Mouse (Mus musculus): ENCODE measurements around the gene Mpst. TPM values are rescaled to one million over a fixed set of nuclear protein-coding genes. Genes with fewer than 3 reads are reported as not detected.

Mpst gene
- 2.3 and 3.0 TPM in 2 replicates for polyA plus RNA-seq (2015; fragmentation: Nextera tagmentation; extraction: Ambion mirVana)

DNA sequence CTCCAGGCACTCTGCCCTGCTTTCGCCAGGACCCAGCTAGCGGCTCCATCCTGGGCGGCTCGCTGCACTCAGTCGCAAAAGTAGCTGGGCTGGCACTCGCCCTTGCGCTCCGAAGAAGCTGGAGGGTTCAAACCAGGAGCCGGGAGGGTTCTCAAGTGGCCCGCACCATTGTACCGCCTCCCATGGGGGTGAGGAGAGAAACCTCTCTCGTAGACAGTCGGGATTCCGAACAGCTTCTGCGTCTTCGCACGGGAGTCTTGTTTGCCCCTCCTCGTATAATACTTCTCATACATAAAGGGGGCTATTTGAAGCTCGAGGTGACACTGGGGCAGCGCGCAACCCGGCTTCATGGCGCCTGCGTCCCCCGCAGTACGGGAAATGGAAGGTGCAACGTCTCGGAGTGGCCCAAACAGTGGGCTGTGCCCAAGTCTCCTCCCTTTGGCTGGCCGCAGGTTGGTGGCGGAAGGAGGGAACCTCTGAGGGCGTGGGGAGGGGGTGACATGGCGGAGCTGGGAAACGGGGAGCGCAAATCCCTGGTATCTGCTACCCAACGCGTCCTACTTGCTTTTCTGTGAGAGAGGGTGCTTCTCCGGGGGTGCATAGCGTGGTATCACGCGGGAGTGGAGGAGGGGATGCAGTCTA is at the start of gene Mpst:
Gene Mpst, plus strand, starts transcription at position 124 of the 642 bp plus-strand sequence.
- Histone ChIP-seq H3K9ac (peak within 1 kb of the TSS; percentile 71), H3K9me3 (replicated peaks) (no peaks in the 10 kb centered on the region), H3K4me1 (peaks cover 61% of the 10 kb centered on the region), H3K27me3 (peaks cover 36% of the 10 kb centered on the region), H3K4me3 (peak within 1 kb of the TSS; percentile 64), H3K27ac (peak within 1 kb of the TSS; percentile 97), H3K36me3 (ENCODE audit: poor library complexity, severe bottlenecking) (no peaks in the 10 kb centered on the region), H3K4me2 (peak within 1 kb of the TSS; percentile 85)
- ATAC-seq = peak; percentile 88
- WGBS = under 1% methylated on average over 38 of the region's 40 CpGs

DNA sequence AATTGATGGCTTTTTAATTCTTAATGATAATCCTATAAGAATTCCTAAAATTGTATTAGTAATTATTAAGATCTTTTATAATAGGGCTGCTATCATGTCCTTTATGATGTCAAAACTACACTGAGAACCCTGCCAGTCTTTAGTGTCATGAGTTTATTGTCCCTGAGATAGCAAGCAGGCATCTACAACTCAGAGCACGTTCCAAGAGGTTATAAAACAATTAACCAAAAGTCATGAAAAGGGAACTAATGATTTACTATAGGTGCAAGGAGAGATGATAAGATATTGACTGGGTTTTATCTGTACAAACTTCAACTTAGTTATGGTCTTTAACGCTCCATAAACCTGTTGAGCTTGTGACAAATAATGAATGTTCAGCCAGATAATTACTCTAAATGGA is 40.3 kb upstream of the Mpst start:
- 0 out of 2 replicates have a peak, but pooled peaks cover 6% of the 10 kb centered on the region for H3K9me3 ChIP-seq (replicated peaks)
- peaks cover 34% of the 10 kb centered on the region for H3K27me3 ChIP-seq
- no peak overlapping the region for H3K4me2 ChIP-seq
- 83% methylated on average over 2 of the region's 2 CpGs for WGBS
- ATAC-seq = no peak
- no peaks in the 10 kb centered on the region for H3K4me1 ChIP-seq
- no peak overlapping the region for H3K9ac ChIP-seq
- no peak overlapping the region for H3K4me3 ChIP-seq
- no peak overlapping the region for H3K27ac ChIP-seq
- no peaks in the 10 kb centered on the region for H3K36me3 ChIP-seq (ENCODE audit: poor library complexity, severe bottlenecking)

- no peak for ATAC-seq
- H3K4me3 ChIP-seq = no peak overlapping the region
- H3K27ac ChIP-seq = no peak overlapping the region
- H3K36me3 ChIP-seq (ENCODE audit: poor library complexity, severe bottlenecking) = no peaks in the 10 kb centered on the region
- 86% methylated on average over 8 of the region's 8 CpGs for WGBS
- H3K4me1 ChIP-seq = no peaks in the 10 kb centered on the region
- no peak overlapping the region for H3K9ac ChIP-seq
- H3K9me3 ChIP-seq (replicated peaks) = 0 out of 2 replicates have a peak, but pooled peaks cover 6% of the 10 kb centered on the region
- peaks cover 34% of the 10 kb centered on the region for H3K27me3 ChIP-seq
- H3K4me2 ChIP-seq = no peak overlapping the region
Observed at GRCm38 (mm10) chr15:78366875-78367274, 39.3 kb upstream of the Mpst start.

DNA sequence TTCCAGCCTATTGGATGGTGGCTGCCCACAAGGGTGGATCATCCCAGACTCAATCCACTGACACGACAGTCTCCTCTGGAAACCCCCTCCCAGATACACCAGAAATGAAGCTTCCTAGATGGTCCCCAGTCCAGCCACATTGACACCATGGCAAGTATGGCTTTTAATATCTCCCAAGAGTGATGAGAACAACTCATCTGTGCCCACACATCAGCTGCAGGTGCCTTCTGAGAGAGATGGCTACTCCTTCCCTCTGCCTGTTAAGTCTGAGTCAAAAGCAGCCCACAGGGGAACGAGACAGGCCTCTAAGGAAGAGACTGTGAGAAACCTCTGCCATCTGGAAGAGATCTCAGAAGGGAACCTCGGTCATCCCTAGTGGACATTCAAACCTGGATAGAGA is 38.4 kb upstream of the Mpst start:
- Histone ChIP-seq H3K9ac (no peak overlapping the region), H3K4me2 (no peak overlapping the region), H3K4me3 (no peak overlapping the region), H3K27me3 (peaks cover 34% of the 10 kb centered on the region), H3K4me1 (no peaks in the 10 kb centered on the region), H3K9me3 (replicated peaks) (0 out of 2 replicates have a peak, but pooled peaks cover under 1% of the 10 kb centered on the region), H3K27ac (no peak overlapping the region), H3K36me3 (ENCODE audit: poor library complexity, severe bottlenecking) (no peaks in the 10 kb centered on the region)
- ATAC-seq = no peak
- 75% methylated on average over 3 of the region's 3 CpGs for WGBS

DNA sequence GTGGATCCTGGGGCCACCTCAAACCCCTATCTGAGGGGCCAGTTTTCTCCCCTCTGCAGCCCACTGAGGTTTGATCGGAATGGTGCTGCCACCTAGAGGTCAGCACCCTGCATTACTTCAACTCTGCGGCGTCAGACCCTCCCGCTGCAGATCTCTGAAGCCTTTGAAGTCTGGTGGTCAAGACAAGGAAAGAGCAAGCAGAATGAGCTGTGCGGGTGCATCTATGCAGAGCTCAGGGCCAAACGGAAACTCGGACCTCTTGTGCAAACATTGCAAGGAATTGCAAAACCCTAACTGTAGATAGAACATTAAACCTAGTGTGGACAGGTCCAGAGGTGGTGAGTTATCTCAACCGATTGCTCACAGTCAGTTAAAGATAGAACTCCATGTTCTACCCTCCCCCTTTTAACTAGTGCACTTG is 37.3 kb upstream of the Mpst start:
- no peak overlapping the region for H3K4me3 ChIP-seq
- ATAC-seq = 0 out of 2 replicates have a peak, but pooled peaks have one; percentile 16
- H3K9me3 ChIP-seq (replicated peaks) = no peaks in the 10 kb centered on the region
- peaks cover 34% of the 10 kb centered on the region for H3K27me3 ChIP-seq
- H3K4me2 ChIP-seq = no peak overlapping the region
- WGBS = 13% methylated on average over 8 of the region's 8 CpGs
- H3K27ac ChIP-seq = no peak overlapping the region
- H3K4me1 ChIP-seq = no peaks in the 10 kb centered on the region
- H3K9ac ChIP-seq = no peak overlapping the region
- H3K36me3 ChIP-seq (ENCODE audit: poor library complexity, severe bottlenecking) = no peaks in the 10 kb centered on the region

DNA sequence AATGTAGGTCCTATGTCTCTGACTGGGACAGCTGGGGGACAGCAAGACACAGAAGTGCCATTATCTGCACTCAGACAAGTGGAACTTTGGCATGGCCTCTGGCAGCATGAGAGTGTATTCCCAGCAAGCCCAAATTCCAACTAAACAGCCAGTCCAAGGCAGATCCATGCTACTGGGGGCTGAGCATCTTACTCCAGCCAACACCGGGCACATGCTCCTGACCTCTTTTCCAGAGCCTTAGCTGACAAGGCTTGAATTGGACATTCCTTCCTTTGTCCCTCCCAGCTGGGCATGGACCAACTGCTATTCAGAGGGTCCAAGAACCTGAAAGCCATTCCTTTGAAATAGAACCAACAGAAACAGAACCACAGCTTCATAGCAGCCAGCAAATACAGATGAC is 36.6 kb upstream of the Mpst start:
- no peak overlapping the region for H3K4me3 ChIP-seq
- H3K4me1 ChIP-seq = no peaks in the 10 kb centered on the region
- no peaks in the 10 kb centered on the region for H3K36me3 ChIP-seq (ENCODE audit: poor library complexity, severe bottlenecking)
- no peak overlapping the region for H3K27ac ChIP-seq
- peaks cover 34% of the 10 kb centered on the region for H3K27me3 ChIP-seq
- H3K9ac ChIP-seq = no peak overlapping the region
- no peak overlapping the region for H3K4me2 ChIP-seq
- H3K9me3 ChIP-seq (replicated peaks) = no peaks in the 10 kb centered on the region
- WGBS = 30% methylated on average over 1 of the region's 1 CpGs
- no peak for ATAC-seq

GRCm38 (mm10) chr15:78372796-78373195 is 33.4 kb upstream of the Mpst start:
- ATAC-seq = no peak
- Histone ChIP-seq H3K27ac (no peak overlapping the region), H3K4me2 (no peak overlapping the region), H3K9ac (no peak overlapping the region), H3K4me1 (no peaks in the 10 kb centered on the region), H3K36me3 (ENCODE audit: poor library complexity, severe bottlenecking) (no peaks in the 10 kb centered on the region), H3K4me3 (no peak overlapping the region), H3K27me3 (peaks cover 27% of the 10 kb centered on the region), H3K9me3 (replicated peaks) (no peaks in the 10 kb centered on the region)
- 91% methylated on average over 3 of the region's 3 CpGs for WGBS

- Histone ChIP-seq H3K27ac (no peak overlapping the region), H3K9me3 (replicated peaks) (0 out of 2 replicates have a peak, but pooled peaks cover 1% of the 10 kb centered on the region), H3K4me3 (no peak overlapping the region), H3K9ac (no peak overlapping the region), H3K4me1 (no peaks in the 10 kb centered on the region), H3K4me2 (no peak overlapping the region), H3K36me3 (ENCODE audit: poor library complexity, severe bottlenecking) (no peaks in the 10 kb centered on the region), H3K27me3 (peaks cover 13% of the 10 kb centered on the region)
- no peak for ATAC-seq
- 58% methylated on average over 3 of the region's 3 CpGs for WGBS
Observed at GRCm38 (mm10) chr15:78374204-78374603, 32.0 kb upstream of the Mpst start.

GRCm38 (mm10) chr15:78377859-78378258 is 28.4 kb upstream of the Mpst start:
- H3K4me1 ChIP-seq = no peaks in the 10 kb centered on the region
- H3K27me3 ChIP-seq = no peaks in the 10 kb centered on the region
- H3K4me3 ChIP-seq = no peak overlapping the region
- no peak overlapping the region for H3K4me2 ChIP-seq
- 0 out of 2 replicates have a peak, but pooled peaks cover 4% of the 10 kb centered on the region for H3K9me3 ChIP-seq (replicated peaks)
- H3K27ac ChIP-seq = no peak overlapping the region
- no peak for ATAC-seq
- H3K9ac ChIP-seq = no peak overlapping the region
- H3K36me3 ChIP-seq (ENCODE audit: poor library complexity, severe bottlenecking) = no peaks in the 10 kb centered on the region
- WGBS = 87% methylated on average over 10 of the region's 10 CpGs

DNA sequence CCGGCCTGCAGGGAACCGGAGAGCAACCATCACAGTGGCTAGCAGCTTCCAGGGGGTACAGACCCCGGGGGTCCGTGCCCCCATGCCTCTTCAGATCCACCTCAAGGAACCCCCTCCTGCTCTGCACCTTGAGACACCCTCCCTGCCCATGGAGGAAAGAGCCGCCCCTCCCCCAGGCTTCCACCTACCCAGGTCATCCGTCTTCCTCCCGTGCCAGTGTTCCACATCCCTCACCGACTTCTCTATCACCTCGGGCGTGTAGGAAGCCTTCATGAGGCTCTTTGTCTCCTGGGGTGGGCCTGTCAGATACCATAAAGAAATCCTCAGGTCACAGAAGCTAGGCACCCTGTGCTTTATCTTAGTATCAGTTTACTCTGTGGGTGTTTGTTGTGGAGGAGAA is 27.7 kb upstream of the Mpst start:
- no peak overlapping the region for H3K9ac ChIP-seq
- H3K4me3 ChIP-seq = no peak overlapping the region
- no peak overlapping the region for H3K4me2 ChIP-seq
- no peak overlapping the region for H3K27ac ChIP-seq
- H3K9me3 ChIP-seq (replicated peaks) = 0 out of 2 replicates have a peak, but pooled peaks cover 4% of the 10 kb centered on the region
- no peak for ATAC-seq
- H3K4me1 ChIP-seq = peaks cover under 1% of the 10 kb centered on the region; the same call in 1 of the 2 replicates
- no peaks in the 10 kb centered on the region for H3K36me3 ChIP-seq (ENCODE audit: poor library complexity, severe bottlenecking)
- 88% methylated on average over 10 of the region's 10 CpGs for WGBS
- no peaks in the 10 kb centered on the region for H3K27me3 ChIP-seq

- H3K36me3 ChIP-seq (ENCODE audit: poor library complexity, severe bottlenecking) = no peaks in the 10 kb centered on the region
- no peak overlapping the region for H3K4me2 ChIP-seq
- no peak overlapping the region for H3K4me3 ChIP-seq
- 73% methylated on average over 2 of the region's 2 CpGs for WGBS
- H3K9ac ChIP-seq = no peak overlapping the region
- peaks cover 17% of the 10 kb centered on the region for H3K4me1 ChIP-seq
- H3K27ac ChIP-seq = no peak overlapping the region
- H3K9me3 ChIP-seq (replicated peaks) = 0 out of 2 replicates have a peak, but pooled peaks cover 4% of the 10 kb centered on the region
- ATAC-seq = no peak
- no peaks in the 10 kb centered on the region for H3K27me3 ChIP-seq
Observed at GRCm38 (mm10) chr15:78380208-78380607, 26.0 kb upstream of the Mpst start.

- H3K9me3 ChIP-seq (replicated peaks) = 0 out of 2 replicates have a peak, but pooled peaks cover 4% of the 10 kb centered on the region
- no peaks in the 10 kb centered on the region for H3K27me3 ChIP-seq
- ATAC-seq = no peak
- no peak overlapping the region for H3K9ac ChIP-seq
- H3K36me3 ChIP-seq (ENCODE audit: poor library complexity, severe bottlenecking) = no peaks in the 10 kb centered on the region
- WGBS = 28% methylated on average over 4 of the region's 4 CpGs
- H3K4me3 ChIP-seq = no peak overlapping the region
- no peak overlapping the region for H3K27ac ChIP-seq
- H3K4me1 ChIP-seq = peaks cover 17% of the 10 kb centered on the region
- H3K4me2 ChIP-seq = no peak overlapping the region
Observed at GRCm38 (mm10) chr15:78380741-78381140, 25.5 kb upstream of the Mpst start.

Measured in forebrain, embryonic 13.5 days (tissue).